Mouse (Mus musculus): Measurements from ENCODE around the gene Gtf2ird1.
A peak's percentile ranks its signal among the peaks of the same experiment; 100 is the strongest.

Gene Gtf2ird1

DNA sequence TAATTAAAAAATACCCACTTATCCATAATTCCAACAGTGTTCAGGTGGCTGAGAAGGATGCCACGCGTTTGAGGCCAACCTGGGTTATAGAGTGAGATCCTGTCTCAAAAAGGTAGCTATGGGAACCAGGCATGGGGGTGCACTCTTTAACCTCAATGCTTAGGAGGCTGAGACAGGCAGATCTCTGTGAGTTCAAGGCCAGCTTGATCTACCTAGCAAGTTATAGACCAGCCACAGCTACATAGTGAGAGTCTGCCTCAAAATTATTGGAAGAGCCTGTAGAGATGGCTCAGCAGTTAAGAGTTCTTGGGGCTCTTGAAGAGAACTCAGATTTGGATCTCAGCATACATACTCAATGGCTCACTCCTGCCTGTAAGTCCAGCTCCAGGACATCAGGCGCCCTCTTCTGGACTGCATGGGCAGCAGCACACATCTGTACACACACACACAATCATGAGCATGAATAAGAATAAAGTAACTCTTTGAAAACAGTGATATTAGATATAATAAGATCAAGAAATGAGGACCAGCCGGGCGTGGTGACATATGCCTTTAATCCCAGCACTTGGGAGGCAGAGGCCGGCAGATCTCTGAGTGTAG lies 18.6 kb upstream of the Gtf2ird1 start:
- DNase-seq (ENCODE audit: low read depth, low spot score) = no peak

GRCm38 (mm10) chr5:134473902-134474301 lies 17.4 kb upstream of the Gtf2ird1 start:
- peak; percentile 71 for DNase-seq (ENCODE audit: low read depth, low spot score)

DNA sequence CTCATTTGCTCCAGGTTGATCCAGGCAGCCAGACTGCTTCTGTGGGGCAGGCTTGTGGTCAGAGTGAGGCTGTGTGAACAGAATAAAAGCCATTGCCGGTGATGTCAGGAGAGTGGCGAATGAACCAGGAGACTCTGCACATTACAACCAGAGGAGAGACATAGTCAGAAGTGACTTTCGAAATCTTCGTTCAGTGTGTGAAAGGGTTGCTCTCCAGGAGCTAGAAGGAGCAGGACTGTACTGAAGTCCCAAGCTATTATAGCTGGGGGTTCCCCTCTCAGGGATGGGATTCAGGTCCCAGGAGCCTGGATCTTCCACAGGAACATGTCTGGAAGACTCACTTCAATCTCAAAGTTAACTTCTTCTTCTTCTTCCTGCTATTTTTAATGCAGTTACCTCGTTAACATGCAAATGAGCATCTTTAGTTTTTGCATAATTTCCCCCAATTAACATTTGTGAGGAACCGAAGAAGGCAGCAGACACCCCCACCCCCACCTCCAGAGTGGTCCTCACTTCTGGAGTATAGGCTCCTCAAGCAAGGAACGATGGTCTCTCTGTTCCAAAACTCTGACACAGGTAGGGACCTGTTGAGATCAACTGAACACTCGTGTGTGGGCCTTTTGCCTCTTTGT lies 14.1 kb upstream of the Gtf2ird1 start:
- DNase-seq (ENCODE audit: low read depth, low spot score) = no peak

GRCm38 (mm10) chr5:134469559-134470150 lies 13.1 kb upstream of the Gtf2ird1 start:
- DNase-seq (ENCODE audit: low read depth, low spot score) = no peak

GRCm38 (mm10) chr5:134468158-134468765 lies 11.7 kb upstream of the Gtf2ird1 start:
- no peak for DNase-seq (ENCODE audit: low read depth, low spot score)

DNA sequence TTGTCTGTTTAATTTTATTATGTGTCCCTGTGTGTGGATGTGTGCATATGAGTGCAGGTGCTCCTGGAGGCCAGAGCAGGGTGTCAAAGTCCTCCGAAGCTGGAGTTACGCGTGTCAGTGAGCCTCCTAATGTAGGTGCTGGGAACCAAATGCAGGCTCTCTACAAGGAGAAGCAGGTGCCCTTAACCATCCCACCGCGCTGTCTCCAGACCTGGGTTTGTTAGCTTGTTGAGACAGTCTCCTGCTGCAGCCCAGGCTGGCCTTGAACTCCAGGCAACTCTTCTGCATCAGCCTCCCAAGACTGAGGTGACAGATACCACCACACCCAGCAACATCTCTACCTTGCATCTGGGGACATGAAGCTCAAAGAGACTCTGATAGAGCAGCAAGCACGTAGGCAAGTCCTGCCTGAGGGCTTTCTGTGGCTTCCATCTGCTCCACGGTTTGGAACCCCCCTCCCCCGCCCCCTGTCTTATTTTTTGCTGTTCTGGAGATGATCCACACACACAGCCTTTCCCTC lies 10.6 kb upstream of the Gtf2ird1 start:
- DNase-seq (ENCODE audit: low read depth, low spot score) = peak; percentile 59

DNA sequence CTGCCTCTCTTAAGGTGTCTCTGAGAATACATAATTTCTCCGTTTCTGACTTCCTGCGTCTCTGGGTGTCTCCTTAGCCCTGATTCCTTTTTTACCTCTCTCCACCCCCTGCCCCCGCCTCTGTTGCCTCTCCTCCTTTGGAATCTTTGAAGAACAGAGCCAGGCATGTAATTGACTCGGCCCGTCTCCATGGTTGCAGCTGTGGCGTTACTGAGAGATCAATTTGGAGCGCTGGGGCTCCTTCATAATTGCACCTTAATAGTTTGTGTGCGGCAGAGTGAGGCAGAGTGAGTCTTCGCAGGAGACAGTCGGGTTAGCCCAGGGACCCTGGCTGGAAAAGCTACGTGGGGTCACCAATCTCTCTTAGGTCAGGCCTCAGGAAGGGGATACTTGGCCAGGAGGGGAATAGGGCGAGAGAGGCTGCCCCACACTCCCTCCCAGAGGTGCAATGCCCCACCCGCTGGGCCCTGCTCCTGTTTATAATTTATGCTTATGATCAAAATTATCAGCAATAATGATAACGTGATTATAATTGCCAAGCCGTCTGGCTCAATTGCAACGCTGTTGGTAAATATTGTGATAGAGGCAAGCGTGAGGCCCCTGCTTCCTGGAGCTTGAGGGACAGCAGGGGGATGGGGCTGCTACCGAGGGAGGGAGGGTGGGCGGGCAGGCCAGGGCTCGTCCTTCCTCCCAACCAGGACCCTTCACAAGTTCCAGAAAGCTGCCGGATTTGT lies 9.9 kb upstream of the Gtf2ird1 start:
- no peak for DNase-seq (ENCODE audit: low read depth, low spot score)

- no peak for DNase-seq (ENCODE audit: low read depth, low spot score)
These were observed 8.7 kb upstream of the Gtf2ird1 start for GRCm38 (mm10) chr5:134465197-134465596.

- no peak for DNase-seq (ENCODE audit: low read depth, low spot score)
These were observed 7.7 kb upstream of the Gtf2ird1 start for GRCm38 (mm10) chr5:134464225-134464624.

DNA sequence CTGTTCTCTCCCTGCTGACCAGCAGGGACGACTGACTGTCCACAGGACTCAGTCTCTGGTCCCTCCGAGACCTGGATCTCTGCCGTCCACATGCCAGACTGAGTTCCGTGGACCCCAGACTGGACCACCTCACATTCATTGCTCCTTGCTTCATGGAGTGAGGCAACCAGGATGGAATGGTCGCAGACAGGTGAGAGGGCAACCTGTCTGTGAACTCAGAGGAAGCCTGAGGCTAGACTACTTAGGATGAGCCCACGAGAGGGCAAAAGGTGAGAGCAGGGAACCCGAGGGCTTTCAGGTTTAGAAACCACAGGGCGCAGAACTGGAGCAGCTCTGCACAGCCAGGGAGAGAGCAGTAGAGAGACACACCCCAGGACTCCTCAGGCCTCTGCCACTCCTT lies 6.2 kb upstream of the Gtf2ird1 start:
- DNase-seq (ENCODE audit: low read depth, low spot score) = peak; percentile 16

GRCm38 (mm10) chr5:134462316-134462715 lies 5.8 kb upstream of the Gtf2ird1 start:
- DNase-seq (ENCODE audit: low read depth, low spot score) = no peak

GRCm38 (mm10) chr5:134460546-134460945 lies 4.0 kb upstream of the Gtf2ird1 start:
- no peak for DNase-seq (ENCODE audit: low read depth, low spot score)

DNA sequence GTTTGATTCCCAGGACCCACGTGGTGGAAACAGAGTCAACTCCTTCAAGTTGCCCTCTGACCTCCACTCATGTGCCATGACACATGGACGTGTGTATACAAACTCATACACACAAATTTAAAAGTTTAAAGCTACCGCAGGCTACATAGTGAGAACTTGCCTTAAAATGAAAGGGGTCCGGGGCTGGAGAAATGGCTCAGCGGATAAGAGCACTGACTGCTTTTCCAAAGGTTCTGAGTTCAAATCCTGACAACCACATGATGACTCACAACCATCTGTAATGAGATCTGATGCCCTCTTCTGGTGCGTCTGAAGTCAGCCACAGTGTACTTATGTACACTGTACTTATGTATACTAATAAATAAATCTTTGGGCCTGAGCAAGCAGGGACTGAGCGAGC lies 2.6 kb upstream of the Gtf2ird1 start:
- DNase-seq (ENCODE audit: low read depth, low spot score) = no peak

GRCm38 (mm10) chr5:134458416-134458815 lies 1.9 kb upstream of the Gtf2ird1 start:
- DNase-seq (ENCODE audit: low read depth, low spot score) = no peak

- no peak for DNase-seq (ENCODE audit: low read depth, low spot score)
These were observed 855 bp upstream of the Gtf2ird1 start for GRCm38 (mm10) chr5:134457371-134457770.

DNA sequence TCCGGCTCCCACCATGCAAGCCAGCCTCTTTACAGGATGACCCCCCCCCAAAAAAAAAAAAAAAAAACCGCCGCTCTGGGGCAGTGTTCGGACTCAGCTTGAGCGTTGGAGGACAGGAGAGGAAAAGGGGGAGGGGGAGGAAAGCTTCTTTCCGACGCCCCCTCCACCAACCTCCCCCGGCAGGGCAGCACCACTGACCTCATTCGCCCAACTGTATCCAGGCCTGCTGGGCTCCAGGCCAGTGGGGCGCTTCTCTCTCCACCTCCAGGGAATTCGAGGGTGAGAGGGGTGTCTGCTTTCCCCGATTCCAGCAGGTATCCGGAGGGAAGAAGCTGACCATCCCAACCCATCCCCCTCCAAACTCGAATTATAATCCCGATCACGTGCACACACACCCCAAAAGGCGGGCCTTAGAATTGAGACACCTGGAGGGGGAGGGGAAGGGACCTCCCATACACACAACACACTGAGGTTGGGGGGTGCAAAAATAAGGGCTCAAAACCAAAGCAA lies 547 bp downstream of the Gtf2ird1 start:
- DNase-seq (ENCODE audit: low read depth, low spot score) = peak; percentile 57

DNA sequence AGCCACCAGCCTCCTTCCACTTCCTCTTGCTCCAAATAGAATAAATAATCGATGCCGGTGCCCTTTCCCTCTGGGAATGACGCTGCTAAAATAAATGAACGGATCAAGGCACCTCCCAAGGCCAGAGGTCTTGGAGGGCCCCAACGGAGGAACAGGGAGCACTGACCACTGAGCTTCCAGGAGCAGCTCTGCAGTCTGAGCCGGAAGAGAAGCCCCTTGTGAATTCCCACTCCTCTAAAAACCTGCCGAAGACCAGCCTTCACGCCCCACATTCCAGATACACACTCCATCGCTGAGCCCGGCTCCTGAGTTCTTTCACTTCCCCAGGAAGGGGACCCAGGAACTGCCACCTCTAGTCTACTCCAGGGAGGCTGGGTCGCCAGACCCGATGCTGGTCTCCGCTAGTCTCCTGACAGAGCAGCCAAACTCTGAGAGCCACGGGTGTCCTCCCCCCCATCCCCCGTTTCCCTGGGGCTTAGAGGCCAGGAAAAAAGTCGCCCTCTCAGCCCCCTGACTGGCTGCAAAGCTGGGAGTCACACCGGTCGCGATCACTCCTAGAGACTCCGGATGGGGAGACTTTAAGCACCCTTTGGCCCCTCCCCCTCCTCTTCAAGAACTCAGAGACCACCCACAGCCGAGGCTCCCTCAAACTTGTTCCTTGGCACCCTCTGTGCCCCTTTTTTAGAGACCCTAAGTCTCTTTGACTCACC lies 1.2 kb downstream of the Gtf2ird1 start:
- DNase-seq (ENCODE audit: low read depth, low spot score) = peak; percentile 74

DNA sequence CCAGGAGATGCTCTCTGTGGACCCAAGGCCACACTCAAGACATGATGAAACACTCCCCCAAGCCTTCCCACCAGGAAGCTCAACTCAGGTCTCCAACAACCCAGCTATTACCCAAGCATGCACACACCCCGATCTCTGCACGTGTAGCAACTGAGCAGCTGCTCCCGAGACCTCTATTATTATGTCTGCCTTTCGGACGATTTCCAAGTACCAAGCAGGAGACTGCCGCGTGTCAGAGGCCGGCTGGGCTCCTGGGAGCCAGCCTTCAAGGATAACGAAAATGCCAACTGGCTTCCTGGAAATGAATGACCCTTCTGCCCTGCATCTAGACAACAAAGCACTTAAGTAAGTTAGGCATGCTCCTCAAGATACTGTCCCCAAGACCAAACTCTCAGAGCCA lies 2.1 kb downstream of the Gtf2ird1 start:
- DNase-seq (ENCODE audit: low read depth, low spot score) = peak; percentile 26

DNA sequence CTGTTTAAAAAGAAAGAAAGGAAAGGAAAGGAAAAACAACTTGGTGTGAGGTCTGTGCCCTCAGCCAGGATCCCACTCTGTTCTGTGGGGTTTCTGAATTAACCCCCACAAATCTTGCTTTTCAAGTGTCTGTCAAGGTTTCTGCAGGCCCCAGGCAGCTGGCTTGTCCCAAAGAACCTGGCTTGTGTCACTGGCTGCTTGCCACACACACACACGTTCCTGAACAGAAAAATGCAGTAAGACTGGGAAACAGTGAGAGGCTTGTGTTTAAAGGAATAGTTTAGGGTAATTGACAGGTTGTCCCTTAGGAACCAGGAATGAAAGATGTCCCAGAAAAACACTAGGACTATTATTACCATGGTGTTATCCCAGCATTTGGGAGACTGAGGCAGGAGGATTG lies 2.9 kb downstream of the Gtf2ird1 start:
- DNase-seq (ENCODE audit: low read depth, low spot score) = no peak

DNA sequence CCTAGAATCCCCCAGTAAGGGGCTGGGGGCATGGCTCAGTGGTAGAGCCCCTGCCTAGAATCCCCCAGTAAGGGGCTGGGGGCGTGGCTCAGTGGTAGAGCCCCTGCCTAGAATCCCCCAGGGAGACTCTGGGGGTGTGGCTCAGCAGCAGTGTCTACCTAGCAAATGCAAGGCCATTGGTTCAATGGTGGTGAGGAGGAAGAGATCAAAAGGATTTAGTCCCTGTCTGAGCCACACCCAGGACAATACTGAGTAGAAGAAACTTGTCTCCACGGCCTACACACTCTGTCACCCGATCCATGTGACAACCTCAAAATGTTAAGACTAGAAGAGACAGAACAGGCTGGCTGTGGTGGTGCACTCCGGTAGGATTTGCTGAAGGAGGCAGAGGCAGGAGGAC lies 9.8 kb downstream of the Gtf2ird1 start:
- peak; percentile 59 for DNase-seq (ENCODE audit: low read depth, low spot score)

DNA sequence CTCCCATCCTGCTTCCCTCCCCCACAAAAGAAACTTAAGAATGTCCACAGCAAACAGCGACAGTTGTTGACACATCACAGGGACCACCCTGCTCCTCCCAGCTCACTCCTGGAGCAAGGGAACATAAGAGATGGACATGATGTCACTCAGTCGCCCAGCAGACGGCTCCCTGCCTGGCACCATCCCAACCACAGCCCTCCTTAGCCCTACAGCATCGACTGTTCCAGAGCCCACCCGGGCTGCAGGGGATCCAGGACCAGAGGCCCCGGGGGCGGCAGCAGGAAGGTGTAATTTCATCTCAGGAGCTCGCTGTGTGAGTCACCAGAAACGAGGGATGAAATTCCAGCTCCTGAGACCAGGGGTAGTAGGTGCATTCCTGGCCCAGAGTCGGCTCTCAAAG lies 10.6 kb downstream of the Gtf2ird1 start:
- DNase-seq (ENCODE audit: low read depth, low spot score) = no peak
